Mouse (Mus musculus) small intestine, adult 2 months (tissue): ENCODE measurements around the gene Pstk. TPM values are rescaled to one million over a fixed set of nuclear protein-coding genes. Genes with fewer than 3 reads are reported as not detected.

ENCODE experiments used
- H3K27ac ChIP-seq: fragments of 200-500 bp; 2 replicates; pipeline ENCODE4 v1.5.1; 2012; ENCODE audit warnings: low read depth, low read length, control low read depth, inconsistent platforms; ENCODE audit not compliant: insufficient read depth
- H3K27me3 ChIP-seq: fragments of 200-500 bp; 2 replicates; pipeline ENCODE4 v1.6.1; 2012; ENCODE audit warnings: mild to moderate bottlenecking, moderate library complexity, low read length, inconsistent platforms; ENCODE audit not compliant: control insufficient read depth, insufficient read depth
- H3K36me3 ChIP-seq: fragments of 200-500 bp; 2 replicates; pipeline ENCODE4 v1.6.1; 2012; ENCODE audit warnings: mild to moderate bottlenecking, low read length, control low read depth, inconsistent platforms; ENCODE audit not compliant: control insufficient read depth, insufficient read depth
- H3K4me1 ChIP-seq: fragments of 200-500 bp; 2 replicates; pipeline ENCODE4 v1.6.1; 2012; ENCODE audit warnings: low read length, inconsistent platforms, mixed read lengths; ENCODE audit not compliant: control insufficient read depth, insufficient read depth, insufficient read length
- H3K4me3 ChIP-seq: fragments of 200-500 bp; 2 replicates; pipeline ENCODE4 v1.5.1; 2012; ENCODE audit warnings: low read depth, mild to moderate bottlenecking, control low read depth, inconsistent platforms, low read length, moderate library complexity
- CTCF ChIP-seq: fragments of 200-500 bp; IDR thresholded peaks from 2 replicates; pipeline ENCODE4 v1.5.1; 2012; ENCODE audit warnings: low read depth, mild to moderate bottlenecking, control low read depth, inconsistent platforms, low read length, moderate library complexity, mixed read lengths; ENCODE audit not compliant: insufficient replicate concordance, insufficient read length; ENCODE audit errors: extremely low read depth
- POLR2A ChIP-seq: fragments of 200-500 bp; IDR thresholded peaks from 2 replicates; pipeline ENCODE4 v1.6.1; 2012; ENCODE audit warnings: low read depth, mild to moderate bottlenecking, control low read depth, inconsistent platforms, low read length, moderate library complexity
- WGBS: fragments of 180-500 bp; shearing (Covaris S2); methylation state at CpG from one replicate; pipeline ENCODE4 v1.1.7; 2018; 5-methylcytosine and 5-hydroxymethylcytosine counted together
- polyA plus RNA-seq: library from polyadenylated mRNA; depleted of rRNA; stranded (reverse); fragments of >200 nt; gene quantifications from 2 replicates; pipeline ENCODE4 v1.2.3, GENCODE M21; 2012

The Pstk gene
- polyA plus RNA-seq, 1 experiment, result 37.5 TPM

- Histone ChIP-seq H3K4me1 (no peaks in the 10 kb centered on the region), H3K27ac (no peak overlapping the region), H3K36me3 (peaks cover 42% of the 10 kb centered on the region), H3K27me3 (no peaks in the 10 kb centered on the region), H3K4me3 (no peak overlapping the region)
- no peak for TF ChIP-seq CTCF
- no peak for TF ChIP-seq POLR2A
- 83% methylated on average over 7 of the region's 7 CpGs for WGBS
Observed at GRCm38 (mm10) chr7:131345856-131346541, 24.9 kb upstream of the Pstk start.

GRCm38 (mm10) chr7:131356105-131356504 lies 14.8 kb upstream of the Pstk start:
- no peak overlapping the region for H3K4me3 ChIP-seq
- WGBS, result 94% methylated on average over 13 of the region's 13 CpGs
- H3K27me3 ChIP-seq, result no peaks in the 10 kb centered on the region
- peaks cover 34% of the 10 kb centered on the region for H3K36me3 ChIP-seq
- H3K4me1 ChIP-seq, result no peaks in the 10 kb centered on the region
- no peak for TF ChIP-seq CTCF
- TF ChIP-seq POLR2A, result no peak
- H3K27ac ChIP-seq, result no peak overlapping the region

GRCm38 (mm10) chr7:131362269-131362614 lies 8.7 kb upstream of the Pstk start:
- Histone ChIP-seq H3K27ac (peak overlapping the region; percentile 78), H3K4me3 (peak overlapping the region; percentile 96), H3K36me3 (peaks cover 12% of the 10 kb centered on the region), H3K27me3 (no peaks in the 10 kb centered on the region), H3K4me1 (peaks cover 8% of the 10 kb centered on the region; the same call in 1 of the 2 replicates)
- TF ChIP-seq POLR2A, result no peak
- no peak for TF ChIP-seq CTCF
- under 1% methylated on average over 34 of the region's 35 CpGs for WGBS

GRCm38 (mm10) chr7:131362615-131363300 lies 8.2 kb upstream of the Pstk start, which contains the start of gene 2310057M21Rik:
Gene 2310057M21Rik, minus strand, starts transcription at chr7:131362759.
- TF ChIP-seq POLR2A (peak; percentile 55), CTCF (no peak)
- peaks cover 8% of the 10 kb centered on the region; the same call in 1 of the 2 replicates for H3K4me1 ChIP-seq
- H3K27me3 ChIP-seq, result no peaks in the 10 kb centered on the region
- under 1% methylated on average over 55 of the region's 55 CpGs for WGBS
- H3K4me3 ChIP-seq, result peak within 1 kb of the TSS; percentile 96
- H3K27ac ChIP-seq, result peak within 1 kb of the TSS; percentile 84
- H3K36me3 ChIP-seq, result peaks cover 9% of the 10 kb centered on the region

GRCm38 (mm10) chr7:131364131-131364530 lies 6.8 kb upstream of the Pstk start:
- 36% methylated on average over 8 of the region's 8 CpGs for WGBS
- Histone ChIP-seq H3K4me1 (peaks cover 8% of the 10 kb centered on the region; the same call in 1 of the 2 replicates), H3K27me3 (no peaks in the 10 kb centered on the region), H3K27ac (peak overlapping the region; percentile 20; the same call in 1 of the 2 replicates), H3K4me3 (no peak overlapping the region), H3K36me3 (0 out of 2 replicates have a peak, but pooled peaks cover 1% of the 10 kb centered on the region)
- TF ChIP-seq POLR2A (no peak), CTCF (no peak)

GRCm38 (mm10) chr7:131371470-131371860 lies 524 bp downstream of the Pstk start:
- Histone ChIP-seq H3K36me3 (peaks cover 6% of the 10 kb centered on the region), H3K4me3 (peak overlapping the region; percentile 84), H3K27ac (peak overlapping the region; percentile 79; the same call in 1 of the 2 replicates), H3K4me1 (no peaks in the 10 kb centered on the region), H3K27me3 (no peaks in the 10 kb centered on the region)
- 2% methylated on average over 9 of the region's 9 CpGs for WGBS
- TF ChIP-seq CTCF, result no peak
- no peak for TF ChIP-seq POLR2A
